Mouse (Mus musculus) lung, embryonic 14.5 days (tissue): ENCODE data around the gene Tanc1. TPM values are rescaled to one million over a fixed set of nuclear protein-coding genes. Genes with fewer than 3 reads are reported as not detected.

Experiments used
- ATAC-seq: fragments of 200-750 bp; cut with Nextera tagmentation; 2 replicates; pipeline ENCODE4 v1.8.0; 2017; ENCODE audit warnings: mild to moderate bottlenecking, moderate TSS enrichment, moderate library complexity; ENCODE audit not compliant: insufficient read depth
- DNase-seq: peaks from one replicate; pipeline ENCODE4 v3.0.0-alpha.2; 2015
- H3K27ac ChIP-seq: fragments of 300-500 bp; sonication (generic); 2 replicates; pipeline ENCODE4 v1.5.1; 2014; ENCODE audit warnings: low read depth, mild to moderate bottlenecking, moderate library complexity
- H3K27me3 ChIP-seq: fragments of 300-500 bp; sonication (generic); 2 replicates; pipeline ENCODE4 v1.6.1; 2014; ENCODE audit warnings: low read length, control low read depth; ENCODE audit not compliant: insufficient read depth
- H3K36me3 ChIP-seq: fragments of 300-500 bp; sonication (generic); 2 replicates; pipeline ENCODE4 v1.6.1; 2014; ENCODE audit warnings: control low read depth; ENCODE audit not compliant: insufficient read depth
- H3K4me1 ChIP-seq: fragments of 300-500 bp; sonication (generic); 2 replicates; pipeline ENCODE4 v1.6.1; 2014; ENCODE audit warnings: antibody characterized with exemption, control low read depth; ENCODE audit not compliant: insufficient read depth
- H3K4me2 ChIP-seq: fragments of 300-500 bp; sonication (generic); 2 replicates; pipeline ENCODE4 v1.6.1; 2014; ENCODE audit warnings: mild to moderate bottlenecking
- H3K4me3 ChIP-seq: fragments of 300-500 bp; sonication (generic); 2 replicates; pipeline ENCODE4 v1.5.1; 2014; ENCODE audit warnings: low read depth, low read length
- H3K9ac ChIP-seq: fragments of 300-500 bp; sonication (generic); 2 replicates; pipeline ENCODE4 v1.6.1; 2014
- H3K9me3 ChIP-seq: fragments of 300-500 bp; sonication (generic); 2 replicates; pipeline ENCODE4 v1.6.1; 2016; ENCODE audit warnings: low read depth, low read length, control low read depth
- CTCF ChIP-seq: IDR thresholded peaks from 2 replicates; pipeline ENCODE4 v1.5.1; 2016; ENCODE audit warnings: antibody characterized with exemption, low read depth
- WGBS: fragments of 180-500 bp; shearing (Covaris S2); extraction: QIAGEN DNeasy Blood & Tissue Kit; methylation state at CpG from one replicate; pipeline ENCODE4 v1.1.7; 2014; 5-methylcytosine and 5-hydroxymethylcytosine counted together
- polyA plus RNA-seq: library from polyadenylated mRNA; unstranded; fragments of >200 nt; fragmentation: Nextera tagmentation; extraction: Ambion mirVana; gene quantifications from 2 replicates; pipeline ENCODE4 v1.2.1, GENCODE M21; 2014

Tanc1 gene
- polyA plus RNA-seq, 1 experiment from 2014 or later = 31.0 TPM

DNA sequence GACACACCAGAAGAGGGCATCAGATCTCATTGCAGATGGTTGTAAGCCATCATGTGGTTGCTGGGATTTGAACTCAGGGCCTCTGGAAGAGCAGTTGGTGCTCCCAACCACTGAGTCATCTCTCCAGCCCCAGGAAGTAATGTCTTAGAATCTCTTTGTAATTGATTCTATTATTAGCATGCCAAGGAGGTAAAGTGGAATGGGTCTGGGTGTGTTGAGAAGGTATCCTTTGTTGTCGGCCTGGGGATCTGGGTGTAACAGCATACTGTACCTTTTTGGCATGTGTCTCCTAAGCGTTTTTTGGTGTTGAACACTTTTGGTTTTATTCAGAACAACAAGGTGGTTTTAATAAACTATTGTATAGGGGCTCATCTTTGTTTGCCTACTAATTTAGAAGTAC is 13.6 kb downstream of the Tanc1 start:
- peaks cover 33% of the 10 kb centered on the region for H3K4me1 ChIP-seq

DNA sequence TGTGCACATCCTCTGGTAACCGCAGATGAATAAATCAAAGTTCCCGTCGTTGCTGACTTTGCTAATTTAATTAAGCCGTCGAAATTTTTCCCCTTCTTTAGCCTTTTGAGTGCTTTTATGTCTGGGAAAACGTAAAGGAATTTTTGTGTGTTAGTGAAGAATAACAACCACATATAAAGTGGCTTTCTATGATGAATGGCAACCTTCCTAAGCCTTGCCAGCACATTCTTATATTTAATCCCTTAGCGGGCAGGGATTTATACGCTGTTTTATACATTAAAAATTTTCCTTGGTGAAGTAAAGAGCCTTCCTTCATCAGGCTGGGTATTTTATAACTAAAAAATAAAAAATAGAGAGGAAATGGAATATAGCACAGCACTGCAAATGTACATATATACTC is 14.1 kb downstream of the Tanc1 start:
- Histone ChIP-seq H3K9ac (no peak overlapping the region), H3K36me3 (0 out of 2 replicates have a peak, but pooled peaks cover 4% of the 10 kb centered on the region), H3K4me3 (no peak overlapping the region), H3K4me2 (no peak overlapping the region), H3K27ac (no peak overlapping the region), H3K9me3 (no peaks in the 10 kb centered on the region), H3K4me1 (peaks cover 33% of the 10 kb centered on the region), H3K27me3 (no peaks in the 10 kb centered on the region)
- DNase-seq (no peak), ATAC-seq (no peak)
- no peak for TF ChIP-seq CTCF
- WGBS = 58% methylated on average over 8 of the region's 8 CpGs

More for the DNA sequence above, 13.6 kb downstream of the Tanc1 start:
- DNase-seq (no peak), ATAC-seq (no peak)
- Histone ChIP-seq H3K27ac (no peak overlapping the region), H3K9me3 (no peaks in the 10 kb centered on the region), H3K36me3 (0 out of 2 replicates have a peak, but pooled peaks cover 4% of the 10 kb centered on the region), H3K4me2 (no peak overlapping the region), H3K4me3 (no peak overlapping the region), H3K27me3 (no peaks in the 10 kb centered on the region), H3K9ac (no peak overlapping the region)
- 77% methylated on average over 2 of the region's 2 CpGs for WGBS
- no peak for TF ChIP-seq CTCF

DNA sequence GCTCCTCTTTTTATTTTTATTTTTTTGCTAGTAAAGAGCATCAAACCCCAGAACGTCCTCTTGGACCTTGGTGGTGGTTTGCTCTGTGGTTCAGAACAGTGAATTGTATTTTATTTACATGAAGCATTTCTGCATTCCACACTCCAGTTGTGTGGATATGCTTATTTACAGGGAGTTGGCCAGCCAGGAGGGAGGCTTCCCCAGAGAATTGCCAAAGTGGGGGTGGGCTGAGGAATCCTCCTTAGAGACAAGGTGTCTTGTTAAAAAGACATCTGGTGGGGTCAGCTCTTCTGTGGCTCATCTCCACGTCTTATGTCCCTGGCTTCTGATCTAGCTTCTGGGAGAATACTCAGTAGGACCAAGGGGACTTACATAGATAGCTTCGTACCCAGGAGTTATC is 14.6 kb downstream of the Tanc1 start:
- peaks cover 33% of the 10 kb centered on the region for H3K4me1 ChIP-seq
- no peak overlapping the region for H3K27ac ChIP-seq

DNA sequence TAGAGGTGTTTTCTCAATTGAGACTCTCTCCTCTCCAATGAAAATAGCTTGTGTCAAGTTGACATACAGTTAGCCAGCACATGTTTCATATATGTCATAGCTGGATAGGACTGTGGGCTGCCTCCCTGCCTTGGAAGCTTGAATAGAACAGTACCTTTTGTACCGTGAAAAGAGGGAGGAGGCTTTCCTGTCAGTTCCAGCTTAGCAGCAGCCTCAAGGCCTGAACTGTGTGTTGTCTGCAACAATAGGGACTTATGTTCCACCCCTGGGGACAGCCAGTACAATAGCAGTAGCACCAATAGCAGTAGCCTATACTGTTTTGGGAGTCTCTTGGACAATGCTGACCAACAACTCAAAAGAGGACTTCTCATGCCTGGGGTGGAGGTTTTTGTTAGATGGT is 15.7 kb downstream of the Tanc1 start:
- ATAC-seq (no peak), DNase-seq (no peak)
- H3K27ac ChIP-seq = 0 out of 2 replicates have a peak overlapping the region, but pooled peaks have one; percentile 40
- no peak for TF ChIP-seq CTCF
- H3K4me3 ChIP-seq = no peak overlapping the region
- no peaks in the 10 kb centered on the region for H3K27me3 ChIP-seq
- peaks cover 29% of the 10 kb centered on the region for H3K4me1 ChIP-seq
- 45% methylated on average over 1 of the region's 1 CpGs for WGBS
- H3K9me3 ChIP-seq = no peaks in the 10 kb centered on the region
- H3K4me2 ChIP-seq = no peak overlapping the region
- no peak overlapping the region for H3K9ac ChIP-seq
- H3K36me3 ChIP-seq = 0 out of 2 replicates have a peak, but pooled peaks cover 4% of the 10 kb centered on the region

More for the DNA sequence above, 14.6 kb downstream of the Tanc1 start:
- ATAC-seq = no peak
- Histone ChIP-seq H3K9ac (no peak overlapping the region), H3K9me3 (no peaks in the 10 kb centered on the region), H3K36me3 (0 out of 2 replicates have a peak, but pooled peaks cover 4% of the 10 kb centered on the region), H3K27me3 (no peaks in the 10 kb centered on the region), H3K4me2 (no peak overlapping the region), H3K4me3 (no peak overlapping the region)
- 49% methylated on average over 3 of the region's 3 CpGs for WGBS
- no peak for TF ChIP-seq CTCF
- DNase-seq = peak; percentile 46

GRCm38 (mm10) chr2:59628057-59628901 is 16.4 kb downstream of the Tanc1 start:
- no peak overlapping the region for H3K9ac ChIP-seq
- WGBS = 49% methylated on average over 17 of the region's 17 CpGs
- ATAC-seq = peak; percentile 56

DNA sequence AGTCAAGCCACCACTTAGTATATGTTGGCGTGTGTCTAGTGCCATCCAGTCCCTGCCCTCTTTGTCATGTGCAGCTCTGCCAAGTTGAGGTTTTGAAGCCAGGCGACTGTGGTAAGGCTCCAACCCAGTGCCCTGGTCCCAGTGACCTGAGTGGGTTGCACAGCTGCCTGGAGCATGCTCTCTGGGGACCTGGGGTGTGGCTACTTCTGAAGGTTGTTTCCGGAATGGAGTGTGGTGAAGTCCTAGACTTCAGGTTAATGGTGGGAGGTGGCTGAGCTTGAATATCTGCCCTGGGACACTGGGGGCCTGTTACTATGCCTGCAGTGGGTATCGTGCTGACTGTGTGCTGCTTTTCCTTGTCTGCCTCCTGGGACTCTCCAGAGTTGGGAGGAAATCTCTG is 18.0 kb downstream of the Tanc1 start:
- no peak for TF ChIP-seq CTCF
- 74% methylated on average over 4 of the region's 4 CpGs for WGBS
- no peak for DNase-seq
- Histone ChIP-seq H3K27ac (no peak overlapping the region), H3K4me3 (no peak overlapping the region), H3K4me1 (peaks cover 28% of the 10 kb centered on the region), H3K4me2 (no peak overlapping the region), H3K36me3 (no peaks in the 10 kb centered on the region), H3K9ac (no peak overlapping the region), H3K27me3 (no peaks in the 10 kb centered on the region), H3K9me3 (no peaks in the 10 kb centered on the region)
- no peak for ATAC-seq

More at GRCm38 (mm10) chr2:59628057-59628901, 16.4 kb downstream of the Tanc1 start:
- TF ChIP-seq CTCF = no peak
- Histone ChIP-seq H3K9me3 (no peaks in the 10 kb centered on the region), H3K4me3 (no peak overlapping the region), H3K4me1 (peaks cover 28% of the 10 kb centered on the region), H3K36me3 (0 out of 2 replicates have a peak, but pooled peaks cover 4% of the 10 kb centered on the region), H3K27me3 (no peaks in the 10 kb centered on the region), H3K4me2 (no peak overlapping the region), H3K27ac (peak overlapping the region; percentile 40; the same call in 1 of the 2 replicates)
- DNase-seq = peak; percentile 59

- TF ChIP-seq CTCF = no peak
- DNase-seq (no peak), ATAC-seq (no peak)
- Histone ChIP-seq H3K4me3 (no peak overlapping the region), H3K9ac (no peak overlapping the region), H3K9me3 (no peaks in the 10 kb centered on the region), H3K4me1 (peaks cover 28% of the 10 kb centered on the region), H3K27ac (no peak overlapping the region), H3K27me3 (no peaks in the 10 kb centered on the region), H3K4me2 (no peak overlapping the region), H3K36me3 (no peaks in the 10 kb centered on the region)
- 55% methylated on average over 5 of the region's 5 CpGs for WGBS
Measured at GRCm38 (mm10) chr2:59631406-59631805, 19.6 kb downstream of the Tanc1 start.
